Mouse (Mus musculus) bone marrow, adult 2 months (tissue): Measurements from ENCODE around the gene Plxna4.

Experiments
- CTCF ChIP-seq: fragments of 200-500 bp; IDR thresholded peaks from 2 replicates; pipeline ENCODE4 v1.5.1; 2011; ENCODE audit warnings: low read length, control low read depth; ENCODE audit not compliant: control insufficient read depth, insufficient read depth
- POLR2A ChIP-seq: fragments of 200-500 bp; IDR thresholded peaks from 2 replicates; pipeline ENCODE4 v1.6.1; 2011; ENCODE audit warnings: low read depth, mild to moderate bottlenecking, control low read depth, low read length, borderline replicate concordance; ENCODE audit not compliant: control insufficient read depth

DNA sequence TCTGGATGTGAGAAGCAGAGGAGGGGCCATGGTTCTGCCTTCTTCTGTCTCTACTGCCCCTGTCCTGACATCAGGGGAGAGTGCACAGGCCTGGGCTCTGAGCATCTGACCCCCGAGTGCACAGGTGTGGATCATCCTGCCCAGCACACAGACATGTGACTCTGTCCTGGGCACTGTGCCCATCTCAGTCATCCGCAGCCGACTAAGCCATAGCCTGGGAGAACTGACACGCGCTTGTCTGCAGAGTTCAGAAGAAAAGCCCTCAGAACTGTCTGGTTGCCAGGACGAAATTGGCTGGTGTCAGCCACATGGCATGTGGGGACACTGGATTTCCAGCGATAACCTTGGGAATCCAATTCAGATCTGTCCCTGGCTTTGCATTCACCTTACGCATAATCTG lies 210.8 kb downstream of the Plxna4 start:
- TF ChIP-seq CTCF (no peak), POLR2A (no peak)
